Mouse (Mus musculus): Measurements from ENCODE around the gene Astl. TPM values are rescaled to one million over a fixed set of nuclear protein-coding genes. Genes with fewer than 3 reads are reported as not detected.

Gene Astl
- total RNA-seq, 2 experiments from 2014 or later, result not detected

DNA sequence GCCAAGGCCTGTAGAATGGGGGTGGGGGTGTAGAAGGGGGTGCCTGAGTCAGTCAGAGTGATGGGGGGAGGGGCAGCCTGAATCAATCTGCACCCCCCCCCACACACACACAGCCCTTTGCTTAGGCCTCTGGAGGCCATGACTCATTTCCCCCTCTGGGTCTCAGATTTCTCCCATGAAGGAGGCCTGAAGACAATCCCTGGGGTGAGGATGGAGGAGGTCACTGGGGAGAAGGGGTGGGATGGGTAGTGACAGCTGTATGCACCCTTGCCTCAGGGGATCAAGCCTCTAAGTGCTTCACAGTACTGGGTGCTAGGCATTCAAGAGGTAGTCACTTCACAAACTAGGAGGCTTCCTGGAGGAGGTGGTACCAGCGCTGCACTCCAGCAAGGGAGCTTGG, 14.8 kb upstream of the Astl start:
- DNase-seq (ENCODE audit: low spot score in 2 of 2), result no peak

DNA sequence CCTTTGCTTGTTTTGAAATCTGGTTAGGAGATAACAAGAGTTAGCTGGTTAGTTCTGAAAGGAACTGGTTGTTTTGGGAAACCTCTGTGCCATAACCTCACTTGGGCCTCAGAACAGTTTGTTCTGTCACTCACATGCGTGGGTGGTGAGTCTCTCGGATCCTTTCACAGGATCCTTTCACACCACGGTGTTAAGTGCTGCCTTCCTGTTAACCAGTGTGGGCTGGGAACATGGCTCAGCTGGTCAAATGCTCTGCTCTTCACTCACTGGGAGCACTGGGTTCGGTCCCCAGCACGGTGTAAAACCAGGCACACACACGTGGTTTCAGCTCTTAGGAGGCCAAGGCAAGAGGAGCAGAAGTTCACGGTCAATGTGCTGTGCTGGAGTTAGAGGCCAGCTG, 14.0 kb upstream of the Astl start:
- DNase-seq (ENCODE audit: low spot score in 2 of 2), result no peak

DNA sequence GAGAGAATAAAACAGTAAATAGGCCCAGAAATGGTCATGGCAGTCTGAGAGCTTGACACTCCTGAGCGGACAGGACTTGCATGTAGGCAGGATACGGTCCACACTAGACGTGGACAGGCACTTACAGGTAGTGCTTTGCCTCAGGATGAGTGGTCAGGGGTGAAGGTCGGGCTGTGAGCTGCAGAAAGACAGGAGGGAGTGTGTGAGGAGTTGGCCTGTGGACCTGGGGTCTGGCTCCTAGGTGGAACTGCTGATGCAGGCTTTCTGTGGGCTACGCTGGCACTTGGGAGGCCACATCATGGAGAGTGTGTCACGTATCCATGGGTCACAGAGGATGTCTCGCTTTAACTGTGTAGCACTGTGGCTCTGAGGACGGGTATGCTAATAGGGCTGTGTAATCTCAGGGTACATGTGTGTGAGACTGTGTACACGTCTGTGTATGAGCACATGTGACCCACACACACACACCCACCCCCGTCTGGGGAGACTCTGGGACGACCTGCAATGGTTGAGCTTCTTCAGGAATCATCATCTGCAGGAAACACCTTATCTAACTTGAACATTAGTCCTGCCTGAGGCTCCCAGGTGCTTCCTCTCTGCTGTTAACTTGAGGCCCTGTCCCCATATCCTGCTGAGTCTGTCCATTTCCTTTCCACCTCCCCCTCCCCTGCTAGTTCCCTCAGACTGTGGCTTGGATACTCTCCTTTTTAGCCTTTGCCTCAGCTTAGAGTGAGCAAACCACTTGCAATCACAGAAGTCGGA, 10.2 kb upstream of the Astl start:
- DNase-seq (ENCODE audit: low spot score in 2 of 2), result no peak

DNA sequence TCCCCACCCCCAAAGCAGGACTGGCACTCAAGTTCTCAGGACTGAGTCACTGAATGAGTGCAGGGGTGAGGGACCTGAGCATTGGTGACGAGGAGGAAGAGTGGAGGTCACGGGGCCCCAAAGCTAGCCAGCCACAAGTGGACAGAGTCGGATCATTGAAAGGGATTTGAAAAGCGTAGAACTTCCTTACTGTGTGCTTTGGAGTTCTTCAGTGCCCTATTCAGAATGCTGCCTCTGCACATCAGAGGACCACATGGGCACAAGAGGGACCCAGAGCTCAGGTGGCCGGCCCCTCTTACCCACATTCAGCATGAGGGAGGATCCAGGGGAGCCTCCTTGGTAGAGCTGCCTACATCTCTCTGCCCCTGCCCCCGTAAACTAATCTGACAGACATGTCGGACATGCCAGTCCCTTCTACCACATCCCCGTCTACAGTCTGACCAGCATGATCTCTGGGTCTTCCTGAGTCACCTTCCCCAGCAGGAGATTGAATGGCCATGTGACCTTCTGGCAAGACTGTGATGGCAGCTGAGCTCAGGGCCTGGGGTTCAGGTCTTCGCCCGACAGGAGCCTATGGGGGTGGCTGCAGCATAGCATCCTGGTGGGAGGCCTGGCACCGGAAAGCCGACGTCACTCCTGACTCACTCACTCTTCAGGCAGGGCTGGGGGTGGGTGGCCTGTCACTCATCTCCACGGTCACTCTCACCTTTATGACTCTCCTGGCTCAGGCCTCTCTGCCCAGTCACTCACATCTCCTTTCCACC, 5.5 kb upstream of the Astl start:
- peak in 1 of 2 experiments; percentile 15 for DNase-seq (ENCODE audit: low spot score in 2 of 2)

DNA sequence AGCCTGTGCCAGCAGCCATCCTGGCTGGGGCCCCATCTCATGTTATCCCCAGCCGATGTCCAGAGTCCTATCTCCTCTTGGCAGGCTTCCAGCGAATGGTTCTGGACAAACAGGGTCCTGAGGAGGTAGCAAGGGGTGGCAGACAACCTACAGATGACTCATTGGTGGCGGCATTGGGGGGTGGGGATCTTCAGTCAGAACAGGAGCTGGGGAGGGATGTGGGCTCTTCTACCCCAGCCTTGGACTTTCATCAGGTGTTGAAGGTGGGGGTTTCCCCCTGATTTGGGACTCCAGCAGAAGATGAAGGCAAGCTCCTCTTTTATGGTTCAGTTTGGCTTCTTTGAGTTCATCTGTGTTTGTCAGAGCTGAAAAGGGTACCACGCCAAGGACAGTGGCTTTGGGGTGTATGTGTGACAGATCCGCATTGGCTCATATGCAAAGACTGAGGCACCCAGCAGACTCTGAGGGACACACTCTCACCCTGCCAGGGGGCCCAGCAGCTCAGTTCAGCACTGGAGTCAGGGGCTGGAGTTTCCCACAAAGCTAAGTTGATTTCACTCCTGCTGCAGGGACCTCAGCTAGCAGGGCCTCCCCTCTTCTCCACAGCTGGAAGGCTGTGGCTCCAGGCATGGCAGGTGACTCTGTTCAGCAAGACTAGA, 4.4 kb upstream of the Astl start:
- DNase-seq (ENCODE audit: low spot score in 2 of 2), result no peak

DNA sequence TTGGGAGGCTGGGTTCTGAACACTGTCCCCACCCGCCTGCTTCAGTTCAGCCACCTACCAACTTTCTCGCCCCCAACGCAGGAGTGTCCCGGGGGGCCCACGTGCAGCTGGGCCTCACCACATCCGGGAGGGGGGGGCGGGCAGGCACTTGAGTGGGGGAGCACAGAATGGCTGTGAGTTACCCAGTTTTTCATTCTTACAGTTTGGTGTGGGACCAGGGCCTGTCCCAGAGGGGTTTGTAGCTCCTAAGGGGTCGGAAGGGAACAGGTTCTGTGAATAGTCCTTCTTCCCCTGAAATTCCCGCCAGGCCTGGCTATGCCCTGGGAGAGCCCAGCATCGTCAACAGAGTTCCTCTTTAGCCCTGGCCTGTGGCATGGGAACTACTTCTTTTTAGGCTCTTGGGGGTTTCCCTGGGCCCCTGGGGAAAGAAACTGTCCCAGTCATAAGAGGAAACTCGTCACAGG, 3.3 kb upstream of the Astl start:
- DNase-seq (ENCODE audit: low spot score in 2 of 2), result no peak

DNA sequence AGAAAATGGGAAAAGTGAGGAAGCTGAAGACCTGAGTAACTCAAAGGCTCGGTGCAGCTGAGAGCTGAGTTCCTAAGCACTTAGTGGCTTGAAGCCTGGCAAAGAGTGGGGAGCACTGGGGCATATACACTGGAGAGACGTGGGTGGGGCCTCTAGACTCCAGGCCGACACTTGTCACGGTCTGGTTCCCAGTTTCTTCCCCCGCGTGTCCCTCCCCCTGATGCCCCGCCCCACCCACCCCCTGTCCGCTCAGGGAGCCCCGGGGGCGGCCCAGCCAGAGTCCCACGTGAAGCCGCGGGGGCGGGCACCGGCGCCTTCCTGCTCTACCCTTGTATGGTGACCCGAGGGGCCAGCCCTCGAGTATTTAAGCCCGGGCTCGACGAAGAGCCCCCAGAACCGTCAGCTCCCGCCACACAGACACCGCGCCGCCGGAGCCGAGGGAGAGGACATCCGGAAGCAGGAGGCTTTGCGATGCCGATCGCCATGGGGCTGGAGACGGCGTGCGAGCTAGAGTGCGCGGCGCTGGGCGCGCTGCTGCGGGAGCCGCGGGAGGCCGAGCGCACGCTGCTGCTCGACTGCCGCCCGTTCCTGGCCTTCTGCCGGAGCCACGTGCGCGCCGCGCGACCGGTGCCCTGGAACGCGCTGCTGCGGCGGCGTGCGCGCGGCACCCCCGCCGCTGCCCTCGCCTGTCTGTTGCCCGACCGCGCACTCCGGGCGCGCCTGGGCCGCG, 2.5 kb upstream of the Astl start, which contains the start of gene Dusp2:
Gene Dusp2 (plus strand): TSS at position 393 of the 730 bp plus-strand sequence.
- DNase-seq (ENCODE audit: low spot score in 2 of 2), result peak; percentile 61 to 65

DNA sequence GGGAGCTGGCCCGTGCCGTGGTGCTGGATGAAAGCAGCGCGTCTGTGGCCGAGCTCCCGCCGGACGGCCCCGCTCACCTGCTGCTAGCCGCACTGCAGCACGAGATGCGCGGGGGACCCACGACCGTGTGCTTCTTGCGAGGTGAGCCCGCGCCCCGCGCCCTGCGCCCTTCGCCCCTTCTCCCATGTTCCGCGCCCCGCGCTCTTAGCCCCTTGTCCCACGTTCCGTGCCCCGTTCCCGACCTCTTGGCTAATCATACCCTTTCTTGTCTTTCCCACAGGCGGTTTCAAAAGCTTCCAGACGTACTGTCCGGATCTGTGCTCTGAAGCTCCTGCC, 2.0 kb upstream of the Astl start:
- no peak for DNase-seq (ENCODE audit: low spot score in 2 of 2)

DNA sequence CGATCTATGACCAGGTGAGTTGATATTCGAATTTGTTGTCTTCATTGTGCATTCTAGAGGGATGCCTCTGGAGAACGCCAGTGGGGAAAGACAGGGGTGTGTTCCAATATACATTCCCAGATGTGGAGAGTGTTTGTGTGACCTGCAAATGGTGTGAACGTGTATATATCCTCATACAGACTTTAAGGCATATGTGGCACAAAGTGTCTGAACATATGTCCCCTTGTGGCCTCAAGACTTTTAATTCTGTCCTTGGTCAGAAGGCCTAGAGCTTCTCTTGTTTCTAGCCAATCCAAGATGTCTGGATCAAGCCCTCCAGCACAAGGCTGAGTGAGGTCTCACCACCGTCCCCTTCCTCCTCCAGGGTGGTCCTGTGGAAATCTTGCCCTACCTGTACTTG, 1.6 kb upstream of the Astl start:
- DNase-seq (ENCODE audit: low spot score in 2 of 2), result peak in 1 of 2 experiments; percentile 7

DNA sequence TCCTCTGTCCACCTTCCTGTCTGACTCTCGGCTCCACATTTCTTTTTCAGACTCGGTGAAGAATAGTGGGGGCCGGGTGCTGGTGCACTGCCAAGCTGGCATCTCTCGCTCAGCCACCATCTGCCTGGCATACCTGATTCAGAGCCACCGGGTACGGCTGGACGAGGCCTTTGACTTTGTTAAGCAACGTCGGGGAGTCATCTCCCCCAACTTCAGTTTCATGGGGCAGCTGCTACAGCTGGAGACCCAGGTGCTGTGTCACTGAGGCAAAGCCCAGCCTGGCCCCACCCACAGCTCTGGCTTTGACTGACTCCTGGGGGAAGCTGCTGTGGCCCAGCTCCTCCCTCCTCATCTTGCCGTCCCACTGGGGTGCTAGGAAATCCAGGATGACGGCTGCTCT, 908 bp upstream of the Astl start:
- no peak for DNase-seq (ENCODE audit: low spot score in 2 of 2)

DNA sequence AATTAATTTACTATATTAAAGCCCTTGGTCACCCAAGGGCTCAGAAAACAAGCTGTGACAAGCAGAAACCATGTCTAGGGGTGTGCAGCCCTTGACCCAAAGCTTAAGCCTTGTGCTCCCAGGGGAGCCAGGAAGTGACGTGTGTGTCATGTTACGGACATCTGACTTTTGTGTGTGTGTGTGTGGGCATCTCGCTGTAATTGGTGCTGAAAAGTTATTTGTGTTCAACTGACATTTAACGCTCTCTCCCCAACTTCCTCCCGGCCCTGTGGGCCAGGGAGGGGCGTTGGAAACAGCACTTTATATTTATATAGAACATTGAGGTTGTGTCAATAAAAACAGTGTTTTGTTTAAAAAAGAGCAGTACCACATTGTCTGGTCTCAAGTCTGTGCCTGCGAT, 427 bp upstream of the Astl start:
- no peak for DNase-seq (ENCODE audit: low spot score in 2 of 2)

DNA sequence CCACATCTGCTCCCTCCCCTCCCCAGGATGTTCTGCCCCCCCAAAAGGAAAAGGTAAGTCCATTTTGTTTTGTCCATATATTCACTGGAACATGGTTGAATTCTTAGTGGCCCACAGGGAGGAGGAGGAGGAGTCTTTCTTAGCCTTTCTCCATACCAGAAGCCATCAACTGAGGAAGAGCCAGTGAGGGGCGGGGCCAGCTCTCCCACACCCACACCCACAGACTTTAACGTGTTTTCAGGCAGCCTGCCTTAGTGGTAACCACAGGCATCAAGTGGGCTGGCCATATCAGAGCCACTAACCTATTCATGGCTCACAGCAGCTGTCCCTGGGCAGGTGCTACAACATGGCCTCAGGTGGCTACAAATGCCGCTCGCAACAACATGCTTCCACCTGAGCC, 394 bp downstream of the Astl start:
- DNase-seq (ENCODE audit: low spot score in 2 of 2), result no peak

DNA sequence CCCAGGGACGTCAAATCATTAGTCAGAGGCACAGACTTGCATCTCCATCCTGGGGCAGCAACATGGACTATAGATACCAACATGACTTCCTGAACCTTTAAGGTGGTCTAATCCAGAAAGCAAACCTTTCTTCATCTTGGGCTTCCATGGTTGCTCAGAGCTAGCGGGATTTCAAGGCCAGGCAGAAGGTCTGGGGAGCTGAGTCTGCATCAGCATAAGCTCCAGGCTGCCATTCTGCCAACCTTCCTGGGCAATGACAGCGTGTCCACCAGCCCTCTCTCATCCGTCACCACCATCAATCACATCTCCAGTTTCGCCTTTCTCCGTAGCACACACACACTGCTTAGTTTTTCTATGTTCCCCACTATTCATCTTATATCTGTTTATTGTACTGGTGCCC, 823 bp downstream of the Astl start:
- DNase-seq (ENCODE audit: low spot score in 2 of 2), result no peak

DNA sequence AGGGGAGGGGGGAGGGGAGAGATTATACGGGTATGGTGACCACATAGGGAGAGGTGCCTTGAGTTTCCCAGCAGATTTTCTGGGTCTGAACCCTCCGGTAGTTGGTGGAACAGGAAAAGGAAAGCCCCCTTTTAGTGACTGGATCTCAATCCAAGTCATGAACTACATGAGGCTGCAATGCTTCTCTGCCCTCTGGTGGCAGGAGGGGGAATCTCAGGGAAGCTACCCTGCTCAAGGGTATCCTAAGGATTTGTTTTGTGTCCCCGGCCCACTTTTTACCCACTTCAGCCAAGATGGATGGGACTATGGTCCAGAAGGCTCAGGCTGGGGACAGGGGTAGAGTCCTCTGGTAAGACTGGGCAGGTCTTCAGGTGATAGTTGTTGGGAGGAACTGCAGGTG, 2.7 kb downstream of the Astl start:
- DNase-seq (ENCODE audit: low spot score in 2 of 2), result peak in 1 of 2 experiments; percentile 61

DNA sequence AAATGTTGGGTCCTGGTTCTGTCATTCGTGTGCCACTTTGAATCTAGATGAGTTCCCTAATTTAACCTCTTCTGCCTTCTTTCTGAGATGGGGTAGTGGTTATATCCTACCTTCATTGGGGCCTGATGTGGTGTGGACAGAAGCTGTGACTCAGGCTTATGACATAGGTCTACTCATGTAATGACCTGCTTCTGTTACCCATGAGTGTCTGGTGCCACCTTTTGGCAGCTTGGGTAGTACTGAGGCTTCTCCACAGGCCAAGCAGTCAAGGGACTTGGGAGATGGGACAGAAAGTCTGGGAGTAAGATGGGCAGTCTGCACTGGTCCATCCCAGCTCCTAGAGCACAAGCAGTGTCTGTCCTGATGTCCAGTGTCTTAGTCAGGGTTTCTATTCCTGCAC, 7.9 kb downstream of the Astl start:
- no peak for DNase-seq (ENCODE audit: low spot score in 2 of 2)

DNA sequence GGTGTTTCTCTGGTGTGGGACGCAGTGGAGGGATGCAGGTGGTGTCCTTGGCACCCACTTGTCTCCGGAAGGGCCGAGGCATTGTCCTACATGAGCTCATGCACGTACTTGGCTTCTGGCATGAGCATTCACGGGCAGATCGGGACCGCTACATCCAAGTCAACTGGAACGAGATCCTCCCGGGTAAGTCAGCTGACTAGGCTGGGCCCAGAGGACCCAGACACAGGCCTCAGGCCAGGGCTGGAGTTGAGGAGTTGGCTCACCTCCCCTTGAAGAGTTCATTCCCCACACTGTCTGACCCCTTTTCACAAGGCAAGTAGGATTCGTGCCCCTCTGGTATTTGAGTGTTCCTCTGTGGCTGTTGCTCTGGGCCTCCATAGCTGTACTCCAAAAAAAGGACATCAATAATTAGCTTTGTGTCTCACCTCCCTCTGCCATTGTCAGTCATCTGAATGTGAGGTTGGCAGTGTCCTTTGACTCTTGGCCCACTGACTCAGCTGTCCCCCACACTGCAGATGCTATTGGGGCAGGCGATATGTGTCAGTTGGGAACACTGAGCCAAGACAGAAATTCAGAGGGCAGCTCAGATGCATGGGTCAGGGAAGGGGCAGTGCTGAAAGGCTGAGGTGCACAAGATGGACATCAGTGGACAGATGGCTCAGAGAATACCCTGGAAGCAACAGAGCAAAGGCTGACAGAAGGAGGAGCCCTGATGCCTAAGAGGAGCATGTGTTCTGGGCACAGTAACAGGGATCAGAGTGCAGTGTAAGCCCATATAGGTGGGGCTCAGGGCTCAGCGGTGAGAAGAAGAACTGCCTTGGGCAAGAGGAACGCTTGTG, 8.9 kb downstream of the Astl start:
- no peak for DNase-seq (ENCODE audit: low spot score in 2 of 2)

DNA sequence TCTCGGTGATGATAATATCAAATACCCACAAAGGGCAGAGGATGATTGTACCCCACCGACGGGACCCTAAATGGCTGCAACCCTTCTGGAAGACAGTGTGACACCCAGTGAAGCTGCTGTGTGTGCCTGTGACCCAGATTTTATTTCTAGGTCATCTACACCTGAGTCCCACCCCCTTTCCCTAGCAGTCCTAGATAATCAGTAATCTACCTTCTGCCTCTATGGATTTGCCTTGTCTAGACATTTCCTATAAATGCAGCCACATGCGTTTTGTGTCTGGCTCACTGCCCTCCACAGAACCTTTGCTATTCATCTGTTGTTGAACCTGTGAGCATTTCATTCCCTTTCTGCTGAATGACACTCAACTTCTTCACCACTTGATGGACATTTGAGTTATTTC, 15.4 kb downstream of the Astl start:
- no peak for DNase-seq (ENCODE audit: low spot score in 2 of 2)

DNA sequence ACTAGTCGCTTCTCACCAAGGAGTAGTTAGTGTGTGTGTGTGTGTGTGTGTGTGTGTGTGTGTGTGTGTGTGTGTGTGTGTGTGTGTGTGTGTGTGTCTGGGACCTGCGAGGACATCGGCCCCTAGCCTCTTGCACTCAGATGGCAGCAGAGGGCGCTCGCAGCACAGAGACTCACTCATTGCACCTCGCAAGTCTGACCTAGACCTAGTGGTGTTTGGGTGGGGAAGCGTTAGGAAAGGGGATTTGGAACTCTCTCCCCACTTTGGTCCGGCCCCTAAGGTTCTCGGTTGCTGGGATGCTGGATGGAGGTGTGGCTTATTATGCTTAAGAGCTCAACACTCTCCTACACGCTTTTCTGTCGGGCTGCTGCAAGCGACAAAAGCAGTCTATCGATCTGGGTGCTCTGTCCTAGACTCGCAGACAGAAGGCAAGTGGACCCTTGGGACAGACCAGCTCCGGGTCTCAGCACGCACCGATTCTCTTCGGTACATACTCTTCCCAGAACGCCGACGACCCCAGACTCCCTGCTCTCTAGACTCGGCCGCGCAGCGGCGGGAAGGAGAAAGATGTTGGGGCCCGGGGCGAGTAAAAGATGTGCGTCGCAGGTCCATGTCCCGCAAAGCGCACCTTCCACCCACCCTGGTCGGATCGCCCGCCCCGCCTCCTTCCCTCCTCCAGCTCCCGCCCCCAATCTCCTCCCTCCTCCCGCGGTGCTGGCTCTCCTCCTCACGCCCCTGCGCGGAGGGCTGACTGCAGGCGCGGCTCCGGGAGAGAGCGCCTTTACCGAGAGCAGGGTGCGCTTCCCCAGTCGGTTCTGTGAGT, 24.2 kb downstream of the Astl start, which contains the start of gene Adra2b:
Gene Adra2b (plus strand): TSS at position 750 of the 823 bp plus-strand sequence.
- peak; percentile 59 to 90 for DNase-seq (ENCODE audit: low spot score in 2 of 2)

DNA sequence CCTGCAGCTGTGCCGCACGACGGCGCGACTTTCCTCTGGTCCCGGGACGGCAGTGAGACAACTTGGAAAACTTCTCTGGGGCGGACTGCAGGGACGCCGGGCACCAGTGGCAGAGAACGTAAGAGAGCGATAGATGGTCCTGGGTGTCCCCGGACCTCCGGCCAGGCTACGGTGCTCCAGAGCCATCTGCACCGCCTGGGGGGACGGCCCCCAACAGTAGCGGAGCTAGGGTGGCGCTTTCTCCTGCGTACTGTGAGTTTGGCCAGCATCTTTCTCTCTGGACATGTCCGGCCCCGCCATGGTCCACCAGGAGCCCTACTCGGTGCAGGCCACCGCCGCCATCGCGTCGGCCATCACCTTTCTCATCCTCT, 24.8 kb downstream of the Astl start:
- no peak for DNase-seq (ENCODE audit: low spot score in 2 of 2)

DNA sequence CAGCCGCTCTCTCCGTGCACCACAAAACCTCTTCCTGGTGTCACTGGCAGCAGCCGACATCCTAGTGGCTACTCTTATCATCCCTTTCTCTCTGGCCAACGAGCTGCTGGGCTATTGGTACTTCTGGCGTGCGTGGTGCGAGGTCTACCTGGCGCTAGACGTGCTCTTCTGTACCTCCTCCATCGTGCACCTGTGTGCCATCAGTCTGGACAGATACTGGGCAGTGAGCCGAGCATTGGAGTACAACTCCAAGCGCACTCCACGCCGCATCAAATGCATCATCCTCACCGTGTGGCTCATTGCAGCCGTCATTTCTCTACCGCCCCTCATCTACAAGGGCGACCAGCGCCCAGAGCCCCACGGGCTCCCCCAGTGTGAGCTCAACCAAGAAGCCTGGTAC, 25.3 kb downstream of the Astl start:
- no peak for DNase-seq (ENCODE audit: low spot score in 2 of 2)

Data from layer of hippocampus, adult 18-20 months (tissue).